Mouse (Mus musculus) kidney, adult 8-10 months (tissue): ENCODE measurements at regions not wholly inside any gene's neighbourhood (a gene's known extent, or its start where the extent isn't known, plus 50 kb on each side); places are given as distances from the start of the nearest gene placed in this dataset.

ENCODE experiments used
- DNase-seq, 2 experiments: peaks; one replicate each; pipeline ENCODE4 v3.0.0; 2022

DNA sequence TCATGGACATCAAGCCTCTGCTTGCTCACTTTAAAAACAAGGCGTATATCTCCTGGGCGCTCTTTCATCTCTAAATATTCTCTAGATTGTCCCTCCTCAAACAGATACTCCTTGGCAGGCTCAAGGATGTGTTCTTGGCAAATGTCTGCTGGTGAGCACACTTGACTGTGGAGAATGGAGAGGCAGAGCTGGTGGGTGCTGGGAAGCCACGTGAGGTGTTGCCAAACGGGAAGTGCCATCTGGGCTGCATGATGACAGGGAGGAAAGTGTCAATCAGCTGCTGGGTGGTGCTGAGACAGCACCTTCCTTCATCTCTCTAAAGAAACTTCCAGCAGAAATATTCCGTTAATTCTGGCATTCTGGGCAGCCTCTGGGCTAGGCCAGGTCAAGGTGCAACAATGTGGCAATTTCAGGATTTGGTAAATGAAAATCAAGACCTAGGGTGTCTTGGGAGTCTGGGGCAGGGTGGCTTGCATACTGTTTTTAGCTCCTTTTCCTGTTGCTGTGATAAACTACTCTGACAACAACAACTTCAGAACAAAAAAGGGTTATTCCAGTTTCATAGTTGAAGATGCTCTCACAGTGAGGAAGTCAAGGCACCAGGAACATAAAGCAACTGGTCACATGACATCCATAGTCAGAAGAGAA lies 208.6 kb downstream of the Rplp1 start:
- DNase-seq = no peak

DNA sequence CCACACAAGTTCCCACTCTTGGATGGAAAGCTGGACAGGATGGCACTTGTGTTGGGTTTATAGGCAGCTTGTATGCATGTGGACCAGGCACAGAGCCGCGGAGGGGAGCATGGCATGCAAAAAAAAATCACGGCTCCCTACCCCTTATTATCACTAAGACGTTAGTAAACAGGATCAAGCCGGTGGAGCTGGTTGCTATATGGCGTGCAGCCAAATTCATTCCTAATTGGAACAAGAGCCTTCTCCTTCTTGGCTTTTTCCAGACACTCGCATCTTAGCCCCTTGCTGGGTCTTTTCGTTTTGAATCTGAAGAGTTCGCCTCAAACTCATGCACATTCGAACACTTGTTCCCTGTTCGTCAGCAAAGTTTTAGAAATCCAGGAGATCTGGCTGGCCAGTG lies 211.0 kb downstream of the Rplp1 start:
- DNase-seq = no peak

DNA sequence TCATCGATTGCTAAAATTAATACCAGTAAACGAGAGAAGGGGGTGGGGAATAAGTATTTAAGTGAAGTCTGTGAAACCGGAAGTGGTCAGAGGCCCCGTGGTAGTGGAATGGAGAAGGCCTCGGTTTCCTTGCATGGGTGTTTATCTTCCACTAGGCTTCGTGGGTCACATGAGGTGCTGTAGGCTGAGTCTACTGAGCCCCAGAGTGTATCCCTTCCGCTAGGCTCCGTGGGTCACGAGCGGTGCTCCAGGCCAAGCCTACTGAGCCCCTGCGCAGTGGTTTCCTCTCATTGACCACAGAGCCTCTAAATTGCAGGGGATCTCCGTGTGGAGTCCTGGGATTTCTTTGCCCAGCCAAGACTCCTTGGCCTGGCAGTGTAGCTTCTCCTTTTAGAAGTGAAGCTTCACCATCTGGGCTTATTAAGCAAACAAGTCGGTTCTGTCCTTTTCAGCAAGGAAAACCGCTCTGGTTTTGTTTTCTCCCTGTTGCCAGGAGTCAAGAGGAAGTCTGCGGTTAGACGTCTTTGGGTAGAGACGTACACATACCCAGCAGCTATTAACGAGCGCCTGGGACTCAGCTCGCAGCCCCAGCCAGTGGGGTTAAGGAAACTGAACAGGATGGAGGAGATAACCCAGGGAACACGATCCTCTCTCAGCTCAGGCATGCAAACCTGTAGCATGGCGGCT lies 211.9 kb downstream of the Rplp1 start:
- DNase-seq = no peak

GRCm38 (mm10) chr9:61700576-61700975 lies 213.8 kb downstream of the Rplp1 start:
- DNase-seq = no peak

DNA sequence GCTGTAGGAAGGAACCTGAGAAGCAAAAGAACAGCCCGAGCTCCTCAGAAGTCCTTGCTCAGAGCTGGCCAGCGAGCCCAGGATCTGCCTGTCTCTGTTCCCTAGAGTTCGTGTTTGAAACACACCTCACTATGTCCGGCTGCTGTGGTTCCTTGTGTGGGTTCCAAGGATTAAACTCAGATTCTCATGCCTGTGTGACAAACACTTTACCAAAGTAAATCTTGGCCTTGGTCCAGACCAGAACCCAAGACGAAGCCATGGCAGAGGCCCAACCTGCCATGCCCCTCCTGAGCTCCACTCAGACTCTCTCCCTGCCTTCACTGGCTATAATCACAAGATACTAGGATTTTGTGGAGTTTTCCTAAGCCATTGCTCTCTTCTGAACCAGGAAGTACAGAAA lies 214.7 kb downstream of the Rplp1 start:
- no peak for DNase-seq

- peak; percentile 19 to 70 for DNase-seq
Measured at GRCm38 (mm10) chr9:61697959-61698358, 216.4 kb downstream of the Rplp1 start.

DNA sequence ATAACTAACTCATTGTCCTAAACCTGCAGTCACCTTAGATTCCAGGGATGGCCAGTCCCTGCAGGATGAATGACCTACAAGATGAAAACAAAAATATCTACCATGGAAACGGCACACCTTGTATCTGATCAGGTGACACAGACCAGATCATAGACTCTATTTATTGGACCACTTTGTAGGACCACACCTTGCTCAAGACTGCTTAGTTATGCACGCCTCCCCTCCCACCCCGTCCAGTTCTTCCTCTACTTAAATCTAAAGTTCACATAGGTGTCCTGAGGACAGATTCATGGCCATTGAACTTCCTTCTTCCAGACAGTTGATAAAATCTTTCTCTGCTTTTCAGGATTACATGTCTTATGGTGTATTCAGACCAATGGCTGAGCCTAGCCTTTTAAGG lies 217.5 kb downstream of the Rplp1 start:
- DNase-seq = no peak

- DNase-seq = no peak
Measured at GRCm38 (mm10) chr9:61695821-61696220, 218.5 kb downstream of the Rplp1 start.

- DNase-seq = no peak
Measured at GRCm38 (mm10) chr9:61695381-61695791, 219.0 kb downstream of the Rplp1 start.

- DNase-seq = no peak
Measured at GRCm38 (mm10) chr9:61694206-61694605, 220.1 kb downstream of the Rplp1 start.

DNA sequence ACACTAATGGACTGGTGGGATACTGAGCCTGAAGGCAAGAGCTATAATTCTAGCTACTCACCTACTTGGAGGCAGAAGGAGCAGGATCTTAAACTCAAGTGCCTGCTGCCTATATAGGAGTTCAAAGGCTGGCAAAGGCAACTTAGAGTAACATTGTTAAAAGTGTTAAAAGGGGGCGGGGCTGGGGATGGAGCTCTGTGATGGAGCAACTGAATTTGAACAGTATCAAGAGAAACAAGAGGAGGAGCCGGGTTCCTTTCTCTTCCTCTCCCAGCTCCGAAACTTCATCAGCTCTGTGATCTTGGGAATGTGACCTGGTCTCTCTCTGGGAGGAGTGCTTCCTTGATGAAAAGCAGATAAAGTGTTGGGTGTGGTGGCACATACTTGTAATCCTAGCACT lies 223.6 kb downstream of the Rplp1 start:
- no peak for DNase-seq

DNA sequence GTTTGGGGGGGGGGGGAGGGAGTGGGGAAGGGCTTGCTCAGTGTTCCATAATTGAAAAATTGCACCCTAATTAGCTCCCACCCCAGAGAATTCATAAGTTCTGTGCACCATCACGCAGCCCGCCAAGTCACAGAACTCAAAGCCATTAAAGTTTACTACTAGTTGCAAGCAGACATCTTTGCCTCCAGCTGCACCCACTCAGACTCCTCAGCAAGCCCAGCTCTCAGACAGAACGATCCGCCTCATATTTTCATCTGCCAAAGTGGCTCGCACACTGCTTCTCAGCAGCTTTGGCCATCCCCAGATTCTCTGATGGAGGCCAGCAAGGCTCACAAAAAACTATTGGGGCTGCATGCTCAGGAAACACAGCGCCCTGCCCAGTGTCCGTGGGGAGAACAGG lies 224.4 kb downstream of the Rplp1 start:
- DNase-seq = no peak

DNA sequence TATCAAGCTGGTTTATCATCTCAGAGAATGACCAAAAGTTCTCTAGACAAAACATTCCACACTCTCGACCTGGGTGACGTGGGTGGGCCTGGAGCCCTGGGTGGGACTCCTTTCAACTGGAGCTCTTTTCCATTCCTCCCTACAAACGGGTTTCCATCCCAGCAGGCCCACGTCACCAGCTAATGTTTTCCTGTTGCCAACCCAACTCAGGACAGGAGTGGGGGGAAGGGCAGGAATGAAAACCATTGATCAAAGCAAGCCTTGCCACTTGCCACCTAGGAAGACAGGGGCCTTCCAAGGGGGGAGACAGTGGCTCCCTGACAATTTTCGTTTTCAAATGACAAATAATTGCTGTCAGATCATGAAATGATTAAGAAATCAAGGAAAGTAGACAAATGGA lies 224.8 kb downstream of the Rplp1 start:
- no peak for DNase-seq

- no peak for DNase-seq
Measured at GRCm38 (mm10) chr9:61683557-61683956, 230.8 kb downstream of the Rplp1 start.

GRCm38 (mm10) chr9:61682744-61683259 lies 231.5 kb downstream of the Rplp1 start:
- no peak for DNase-seq

DNA sequence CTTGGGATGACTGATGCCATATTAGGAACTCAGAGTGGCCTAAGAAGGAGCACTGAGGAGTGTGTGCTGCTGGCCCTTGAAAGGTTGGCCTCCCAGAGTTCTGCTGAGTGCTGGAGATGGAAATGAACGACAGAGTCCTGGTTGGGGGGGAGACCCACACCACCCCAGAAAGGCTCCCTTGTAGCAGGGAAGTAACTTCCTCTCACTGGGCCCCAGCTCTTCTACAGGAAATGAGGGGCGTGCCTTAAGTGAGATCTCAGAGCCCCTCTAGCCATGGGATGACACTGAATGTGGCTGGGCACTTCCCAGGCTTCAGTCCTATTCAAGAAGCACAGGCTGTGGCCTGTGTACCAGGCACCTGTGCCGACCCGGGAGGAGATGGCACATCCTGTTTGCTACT lies 232.0 kb downstream of the Rplp1 start:
- no peak for DNase-seq

DNA sequence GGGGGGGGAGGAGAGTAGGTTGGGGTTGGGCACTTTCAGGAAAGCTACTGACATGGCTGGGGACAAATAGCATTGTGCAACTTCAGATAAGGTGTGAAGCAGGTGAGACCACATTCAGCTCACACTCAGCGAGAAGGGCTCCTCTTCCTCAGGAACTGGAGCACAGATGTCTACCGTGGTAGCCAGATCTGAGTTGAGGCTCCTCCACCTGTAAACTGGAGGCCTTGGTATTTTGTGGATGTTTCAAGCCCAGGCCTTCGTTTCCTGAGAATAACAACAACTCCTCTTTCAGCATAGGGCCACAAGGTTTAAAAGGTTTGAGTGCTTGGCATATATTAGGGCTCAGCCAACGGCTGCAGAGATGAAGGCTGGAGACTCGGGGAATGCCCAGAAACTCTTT lies 232.9 kb downstream of the Rplp1 start:
- DNase-seq = no peak

- no peak for DNase-seq
Measured at GRCm38 (mm10) chr9:61680911-61681311, 233.4 kb downstream of the Rplp1 start.

GRCm38 (mm10) chr9:61679686-61680085 lies 234.7 kb downstream of the Rplp1 start:
- no peak for DNase-seq

GRCm38 (mm10) chr9:61677603-61678002 lies 236.7 kb downstream of the Rplp1 start:
- DNase-seq = no peak

DNA sequence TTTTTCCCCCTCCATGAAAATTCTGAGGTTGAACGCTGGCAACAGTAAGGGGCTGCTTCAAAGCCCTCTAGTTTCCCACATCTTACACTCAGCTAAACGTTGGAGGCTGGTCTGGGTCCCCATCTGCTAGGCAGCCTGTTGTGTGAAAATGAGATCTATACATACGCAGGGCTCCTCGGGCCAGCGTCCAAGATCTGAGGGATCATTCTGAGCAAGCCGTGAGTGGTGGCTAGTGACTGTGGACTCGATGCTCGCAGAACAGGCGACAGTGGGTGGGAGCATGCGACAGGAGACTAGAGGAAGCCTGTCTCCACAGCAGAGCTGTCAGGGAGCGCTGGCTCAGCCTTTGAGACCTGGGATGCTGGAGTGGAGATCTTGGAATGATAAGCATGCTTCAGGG lies 237.3 kb downstream of the Rplp1 start:
- no peak for DNase-seq

DNA sequence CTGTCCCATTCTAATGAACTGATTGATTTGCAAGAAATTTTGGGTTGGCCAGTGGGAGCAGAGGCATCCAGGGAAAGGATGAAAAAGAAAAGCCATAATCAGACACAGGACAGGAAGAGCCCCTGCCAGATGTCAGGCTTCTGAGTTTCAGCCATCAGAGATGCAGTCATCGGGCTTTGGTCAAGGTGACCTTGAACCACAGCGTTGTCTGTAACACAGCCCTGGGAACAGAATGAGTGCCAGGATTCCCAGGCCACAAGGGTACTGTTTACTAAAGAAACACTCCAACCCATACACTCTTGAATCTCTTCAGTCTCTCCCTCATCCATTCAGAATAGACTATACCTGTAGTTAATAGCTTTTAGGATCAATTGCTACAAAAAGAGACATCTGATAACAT lies 239.0 kb downstream of the Rplp1 start:
- DNase-seq = no peak

DNA sequence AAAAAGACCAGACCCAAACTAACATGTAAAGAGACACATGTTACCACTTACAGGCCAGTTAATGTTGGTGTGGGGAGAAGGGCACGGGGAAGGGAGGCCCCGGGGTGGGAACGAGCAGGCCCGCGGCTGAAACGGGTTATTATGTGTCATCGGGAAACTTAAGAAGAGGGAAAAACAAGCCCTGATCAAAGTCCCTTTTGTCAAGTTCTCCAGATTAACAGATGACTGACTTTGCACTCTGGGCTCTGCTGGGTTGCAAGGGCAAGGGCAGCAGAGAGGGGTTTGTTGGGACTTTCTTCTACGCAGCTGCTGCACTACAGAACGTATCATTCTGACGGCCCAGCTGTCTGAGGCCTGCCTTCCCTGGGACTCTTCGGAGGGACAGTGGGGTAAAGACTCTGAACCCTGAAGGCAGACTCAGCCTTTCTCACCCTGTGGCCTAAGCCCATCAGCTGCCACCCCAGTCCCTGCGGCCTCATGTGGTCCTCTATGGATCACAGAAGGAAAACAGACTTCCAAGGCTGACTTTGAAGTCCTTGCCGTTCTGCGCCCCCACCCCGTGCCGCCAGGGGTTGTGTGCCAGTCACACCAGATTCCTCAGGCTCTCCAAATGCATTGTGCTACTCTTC lies 240.7 kb downstream of the Rplp1 start:
- DNase-seq = peak; percentile 45 to 61

GRCm38 (mm10) chr9:61670986-61671385 lies 243.4 kb downstream of the Rplp1 start:
- DNase-seq = no peak
